In genomic region chr14:20798761-20799160, GRCm38 (mm10) we compare ENCODE assay signal across 7 mouse cellular contexts. TPM values are rescaled to one million over a fixed set of nuclear protein-coding genes. Genes with fewer than 3 reads are reported as not detected.
DNase-seq lines count a peak whose midpoint lies in the region; ATAC-seq lines count a peak whose summit lies in the region.

No protein-coding gene starts in this region.

- peak; percentile 57 for ATAC-seq in granulocyte monocyte progenitor cell, adult 5-6 weeks (replicated peaks; ENCODE audit: poor library complexity, severe bottlenecking)

- peak; percentile 85 to 90 for DNase-seq in CD8-positive naive resting alpha-beta T cell, adult 2 months (ENCODE audit: low read depth in 2 of 2, low spot score in 2 of 2)
- DNase-seq in R1 (ENCODE audit: low read depth, low spot score) = peak; percentile 87
- peak; percentile 94 to 96 for DNase-seq in cerebellum, postnatal 10 days
- peak; percentile 77 to 88 for DNase-seq in layer of hippocampus, adult 18-20 months (ENCODE audit: low spot score in 2 of 2)
- peak; percentile 91 for DNase-seq in lung, postnatal 25 days (ENCODE audit: low spot score)
- DNase-seq in right cerebral cortex, postnatal 4 days = peak; percentile 91

RNA-seq across cellular contexts. Expression of gene Camk2g, which starts 4.9 kb away (rescaled TPM):
- total RNA-seq in granulocyte monocyte progenitor cell, adult 5-6 weeks (2014; fragmentation: Nextera tagmentation) = 28.0 and 35.2 TPM in 2 replicates
- 50.3 and 65.9 TPM in 2 replicates for total RNA-seq in granulocyte monocyte progenitor cell, adult 5-6 weeks (2017)
- total RNA-seq in layer of hippocampus, adult 18-20 months (2021) = 100 to 1,000 TPM; 225 to 233 TPM

RNA-seq across cellular contexts. Expression of gene Plau, which starts 37.7 kb away (rescaled TPM):
- total RNA-seq in granulocyte monocyte progenitor cell, adult 5-6 weeks (2014; fragmentation: Nextera tagmentation) = 2.9 and 4.2 TPM in 2 replicates
- 7.5 and 9.1 TPM in 2 replicates for total RNA-seq in granulocyte monocyte progenitor cell, adult 5-6 weeks (2017)
- 1 to 10 TPM; 3.3 to 4.5 TPM for total RNA-seq in layer of hippocampus, adult 18-20 months (2021)

Comparison
In these comparisons a context has a peak if more than half of its experiments do, and no peak if none do; other contexts are left out.
1. Peak in every context shown above with its lines: DNase-seq and ATAC-seq.